Mouse (Mus musculus) embryo, embryonic 11 days (tissue): ENCODE data around the gene Apc2.

Experiments
- DNase-seq: peaks from one replicate; pipeline ENCODE4 v3.0.0-alpha.2; 2015

Apc2 gene

DNA sequence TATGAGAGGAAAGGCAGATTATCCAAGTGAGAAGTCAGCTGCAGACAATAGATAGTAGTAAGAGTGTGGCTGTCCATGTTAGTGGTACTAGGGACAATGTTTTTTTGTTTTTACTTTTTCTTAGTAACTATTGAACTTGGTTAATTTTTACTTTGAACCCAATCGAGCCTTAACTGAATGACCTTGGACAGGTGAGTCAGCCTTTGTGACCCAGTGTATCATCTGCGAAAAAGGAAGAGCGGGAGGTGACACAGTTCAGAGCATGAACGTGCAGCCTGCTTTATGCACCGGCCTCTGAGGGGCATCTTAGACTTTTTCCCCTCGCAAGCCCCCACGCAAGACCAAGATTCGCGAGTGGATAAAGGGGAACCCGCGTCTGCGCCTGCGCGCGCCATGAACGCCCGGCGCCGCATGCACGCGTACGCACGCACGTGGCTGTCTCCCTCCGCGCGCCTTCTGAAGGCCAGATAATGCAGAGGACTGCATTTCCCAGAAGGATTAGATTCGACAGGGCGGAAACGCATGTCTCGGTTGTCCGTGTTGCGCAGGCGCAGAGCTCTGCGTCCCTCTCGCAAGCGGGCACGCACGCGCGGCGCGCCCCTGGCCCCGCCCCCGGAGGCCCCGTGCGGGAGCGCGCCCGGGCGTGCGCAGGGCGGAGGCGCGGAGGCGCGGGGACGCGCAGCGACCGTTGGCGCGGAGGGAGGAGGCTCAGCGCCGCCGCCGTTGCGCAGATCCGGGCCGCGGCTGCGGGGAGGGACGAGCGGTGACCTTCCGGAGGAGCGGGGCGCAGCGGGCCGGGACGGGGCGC is 31.2 kb upstream of the Apc2 start:
- peak; percentile 100 for DNase-seq

DNA sequence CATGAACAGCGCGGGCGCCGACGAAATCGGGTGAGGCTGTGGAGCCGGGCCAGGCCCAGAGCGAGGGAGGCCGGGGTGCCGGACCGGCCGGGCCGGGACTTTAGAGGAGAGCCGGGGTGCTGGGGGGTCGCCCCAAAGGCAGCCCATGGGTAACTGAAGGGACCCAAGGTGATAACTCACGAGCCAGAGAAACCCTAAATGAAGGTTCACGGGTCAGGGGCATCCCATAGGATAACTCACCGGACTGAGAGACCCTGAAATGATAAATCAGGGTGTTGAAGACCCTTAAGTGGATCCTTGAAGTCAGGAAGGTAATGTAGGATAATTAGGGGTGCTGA is 30.7 kb upstream of the Apc2 start:
- no peak for DNase-seq

DNA sequence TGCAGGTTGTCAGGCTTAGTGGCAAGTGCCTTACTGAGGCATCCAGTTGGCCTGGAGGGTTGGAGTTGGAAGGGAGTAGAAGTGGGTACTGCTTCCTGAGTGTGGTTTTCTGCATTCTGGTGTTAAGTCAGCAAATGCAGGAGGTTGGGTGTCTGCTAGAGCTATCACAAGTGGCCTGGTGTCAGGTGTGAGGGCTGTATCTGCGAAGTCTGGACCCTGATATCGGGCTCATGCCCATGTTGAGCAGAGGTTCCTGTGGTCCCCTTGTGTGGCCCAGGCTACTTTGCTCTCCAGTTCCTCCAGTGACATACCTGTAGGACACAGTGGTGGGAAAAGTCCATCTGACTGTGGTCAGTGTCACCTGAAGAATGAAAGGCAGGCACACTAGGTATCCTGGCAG is 25.7 kb upstream of the Apc2 start:
- DNase-seq, result no peak

DNA sequence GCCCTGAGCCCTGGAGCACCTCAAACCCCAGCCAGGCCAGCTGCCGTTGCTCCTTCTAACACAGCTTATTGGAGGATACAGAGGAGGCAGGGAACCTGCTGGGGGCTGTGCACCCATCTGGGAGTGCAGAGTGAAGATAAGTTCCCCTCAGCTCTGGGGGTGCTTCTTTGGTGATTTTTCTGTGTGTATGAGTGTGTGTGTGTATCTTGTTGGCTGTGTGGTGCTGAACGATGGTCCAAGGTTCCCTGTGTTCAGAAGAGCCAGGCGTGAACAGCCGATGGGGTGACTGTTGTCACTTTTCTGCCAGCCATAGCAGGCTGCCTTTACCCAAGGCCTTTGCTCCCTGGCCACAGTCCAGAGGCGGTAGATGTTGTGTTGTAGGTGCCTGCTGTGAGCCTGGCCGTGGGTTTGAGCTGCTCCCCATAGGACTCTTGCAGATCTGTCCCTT is 25.0 kb upstream of the Apc2 start:
- no peak for DNase-seq

DNA sequence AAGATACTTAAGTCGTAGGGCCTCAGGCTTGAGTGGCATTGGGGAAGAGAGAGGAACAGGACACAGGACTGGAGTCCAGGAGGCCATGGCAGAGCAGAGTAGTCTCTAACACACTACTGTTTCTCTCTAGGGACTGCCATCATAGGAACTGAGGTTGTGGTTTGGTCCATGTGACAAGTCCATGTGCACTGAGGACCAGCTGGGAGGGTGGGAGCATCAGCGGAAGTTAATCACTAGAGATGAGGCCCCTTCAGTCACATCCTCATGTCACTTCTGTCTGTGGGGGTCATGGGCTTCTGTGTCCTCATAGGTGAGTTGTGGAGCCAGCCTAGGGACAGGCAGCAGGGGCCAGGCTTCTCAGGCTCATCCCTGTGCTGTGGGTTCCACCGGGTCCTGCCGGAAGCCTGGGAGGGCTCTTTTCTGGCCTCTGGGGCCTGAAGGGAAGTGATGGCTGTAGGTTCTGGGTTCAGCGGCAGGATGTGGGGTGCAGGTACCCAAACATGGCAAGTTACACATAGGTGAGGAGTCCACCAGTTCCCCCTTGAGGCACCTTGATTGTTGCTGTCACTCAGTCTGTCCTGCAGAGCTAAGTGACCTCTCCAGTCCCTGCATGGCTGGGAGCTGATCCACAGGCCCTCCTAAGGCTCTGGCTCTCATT is 24.5 kb upstream of the Apc2 start:
- DNase-seq, result no peak

DNA sequence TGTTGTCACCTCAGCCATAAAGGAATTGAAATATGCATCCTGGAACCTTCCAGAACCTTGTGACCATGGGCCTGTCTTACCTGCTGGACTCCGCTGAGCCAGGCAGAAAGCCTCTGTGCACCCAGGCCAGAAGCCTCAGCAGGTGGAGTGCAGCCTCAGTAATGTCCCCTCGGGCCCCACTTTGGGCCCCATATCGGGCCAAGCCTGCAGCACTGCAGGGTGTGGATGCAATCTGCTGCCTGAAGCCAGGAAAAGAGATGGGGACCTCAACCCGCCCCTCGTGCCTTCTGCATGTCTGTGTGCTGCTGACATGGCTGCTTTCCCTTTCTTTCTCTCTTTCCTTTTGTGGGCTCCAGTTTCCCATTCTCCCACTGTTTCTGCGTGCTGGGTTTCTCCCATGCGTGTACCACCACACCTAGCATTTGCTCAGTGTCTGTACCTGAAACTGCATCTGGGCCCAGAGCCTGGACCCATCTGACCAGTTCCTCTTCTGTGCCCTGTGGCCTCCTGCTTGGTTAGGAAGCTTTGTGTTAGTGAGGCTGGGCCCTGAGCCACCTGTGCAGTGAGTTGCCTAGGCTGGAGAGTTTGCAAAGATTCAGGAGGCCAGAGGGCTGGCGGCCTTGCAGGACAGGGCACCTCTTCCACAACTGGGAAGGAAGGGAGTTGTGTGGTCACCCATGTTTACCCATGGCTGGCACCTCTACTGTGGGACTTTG is 23.7 kb upstream of the Apc2 start:
- no peak for DNase-seq

DNA sequence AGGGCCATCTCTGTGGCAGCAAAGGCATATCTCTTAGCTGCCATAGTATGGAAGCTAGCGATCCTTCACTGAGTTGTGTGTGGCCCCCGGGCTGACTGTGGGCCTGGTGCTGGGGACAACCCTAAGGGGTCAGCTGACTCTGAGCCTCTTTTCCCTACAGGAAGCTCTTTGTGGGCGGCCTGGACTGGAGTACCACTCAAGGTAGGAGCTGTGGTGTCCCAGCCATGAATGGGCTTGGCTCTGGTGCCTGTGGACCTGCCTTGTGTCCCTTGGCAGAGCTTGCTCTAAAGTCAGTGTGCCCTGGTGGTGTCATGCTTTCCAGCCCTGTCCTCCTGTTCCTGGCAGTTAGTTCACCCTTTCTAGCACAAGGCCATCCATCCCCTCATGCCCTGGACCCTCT is 21.9 kb upstream of the Apc2 start:
- DNase-seq, result no peak

DNA sequence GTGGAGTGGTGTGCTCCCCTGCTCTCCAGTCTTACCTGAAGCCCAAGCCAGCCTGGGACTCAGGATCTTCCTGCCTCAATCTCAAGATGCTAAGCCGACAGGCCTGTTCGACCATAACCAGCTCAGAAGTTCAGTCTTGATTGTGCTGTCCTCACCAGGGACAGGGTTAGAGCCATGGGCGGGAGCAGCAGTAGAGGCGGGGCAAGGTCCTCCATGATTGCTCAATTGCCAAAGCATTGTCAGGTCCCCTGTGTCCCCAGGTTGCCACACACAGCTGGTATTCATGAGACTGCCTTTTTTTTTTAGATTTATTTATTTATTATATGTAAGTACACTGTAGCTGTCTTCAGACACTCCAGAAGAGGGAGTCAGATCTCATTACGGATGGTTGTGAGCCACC is 19.5 kb upstream of the Apc2 start:
- no peak for DNase-seq

DNA sequence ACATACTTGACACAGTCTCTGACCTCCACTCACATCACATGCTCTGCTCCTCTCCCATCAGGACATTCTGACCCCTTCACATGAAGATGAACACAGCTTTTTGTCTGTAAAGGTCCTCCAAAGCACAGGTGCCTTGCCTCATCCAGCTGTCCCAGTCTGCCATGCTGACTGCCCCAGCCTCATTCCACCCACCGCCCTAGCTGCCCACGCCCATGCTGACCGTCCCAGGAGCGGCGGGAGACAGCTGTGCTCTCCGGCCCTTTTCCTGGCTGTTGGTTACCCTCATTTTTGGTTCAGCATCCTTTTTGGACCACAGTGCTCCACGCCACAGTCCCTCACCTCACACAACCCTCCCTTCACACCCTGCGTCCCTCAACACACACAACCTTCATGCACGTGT is 17.4 kb upstream of the Apc2 start:
- DNase-seq, result no peak

DNA sequence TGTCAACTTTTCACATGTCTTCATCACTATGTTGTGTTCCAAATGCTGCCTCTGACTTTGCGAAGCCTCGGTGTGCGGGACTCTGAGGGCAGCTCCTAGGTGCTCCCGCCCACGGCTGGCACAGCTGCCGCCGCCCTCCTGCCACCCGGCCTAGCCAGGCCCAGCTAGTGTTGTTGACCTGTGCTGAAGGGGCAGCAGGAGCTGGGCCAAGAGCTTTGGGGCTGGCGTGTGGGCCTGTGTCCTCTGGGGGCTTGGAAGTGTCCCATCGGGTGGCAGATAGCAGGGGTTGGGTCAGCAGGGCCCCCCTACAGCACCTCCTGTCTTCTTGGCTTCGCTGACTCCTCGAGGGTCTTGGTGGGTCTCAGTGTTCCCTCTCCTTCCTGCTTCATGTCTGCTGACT is 16.5 kb upstream of the Apc2 start:
- DNase-seq, result no peak

DNA sequence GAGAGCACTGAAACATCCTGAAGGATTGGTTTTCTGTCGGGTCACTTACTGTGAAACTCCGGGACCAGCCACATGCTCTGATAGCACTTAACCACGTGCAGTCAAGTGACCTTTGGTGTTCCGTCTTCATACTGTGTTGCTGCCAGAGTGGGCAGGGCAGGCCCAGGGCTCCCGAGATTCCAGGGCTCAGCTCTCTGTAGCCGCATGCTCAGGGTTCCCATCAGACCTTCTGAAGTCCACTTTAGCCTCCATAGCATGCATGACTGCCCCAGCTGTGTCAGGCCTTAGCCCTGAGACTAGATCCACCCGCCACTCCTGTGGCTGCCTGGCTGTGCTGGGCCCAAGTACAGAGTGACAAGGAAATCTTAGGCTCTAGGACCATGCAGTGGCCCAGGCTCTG is 14.5 kb upstream of the Apc2 start:
- no peak for DNase-seq

DNA sequence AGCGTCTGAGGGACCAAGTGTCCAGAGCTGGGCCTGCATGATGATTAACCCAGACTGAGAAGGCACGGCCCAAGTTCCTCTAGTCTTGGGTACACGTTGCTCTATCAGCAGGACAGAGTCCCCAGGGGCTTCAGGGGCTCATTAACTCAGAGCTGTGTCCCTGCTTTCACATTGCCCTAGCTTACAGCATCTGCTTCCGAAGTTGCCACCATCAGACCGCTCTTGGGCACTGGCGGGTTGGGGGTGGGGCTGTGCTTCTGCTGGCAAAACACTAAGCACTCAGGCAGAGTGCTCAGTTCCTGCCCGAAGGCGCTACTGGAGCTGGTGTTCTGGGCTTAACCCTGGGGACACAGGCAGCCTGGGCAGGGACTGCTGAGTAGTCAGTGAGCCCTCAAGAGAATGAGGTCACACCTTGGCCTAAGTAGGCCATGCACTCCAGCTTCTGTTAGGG is 13.8 kb upstream of the Apc2 start:
- no peak for DNase-seq

DNA sequence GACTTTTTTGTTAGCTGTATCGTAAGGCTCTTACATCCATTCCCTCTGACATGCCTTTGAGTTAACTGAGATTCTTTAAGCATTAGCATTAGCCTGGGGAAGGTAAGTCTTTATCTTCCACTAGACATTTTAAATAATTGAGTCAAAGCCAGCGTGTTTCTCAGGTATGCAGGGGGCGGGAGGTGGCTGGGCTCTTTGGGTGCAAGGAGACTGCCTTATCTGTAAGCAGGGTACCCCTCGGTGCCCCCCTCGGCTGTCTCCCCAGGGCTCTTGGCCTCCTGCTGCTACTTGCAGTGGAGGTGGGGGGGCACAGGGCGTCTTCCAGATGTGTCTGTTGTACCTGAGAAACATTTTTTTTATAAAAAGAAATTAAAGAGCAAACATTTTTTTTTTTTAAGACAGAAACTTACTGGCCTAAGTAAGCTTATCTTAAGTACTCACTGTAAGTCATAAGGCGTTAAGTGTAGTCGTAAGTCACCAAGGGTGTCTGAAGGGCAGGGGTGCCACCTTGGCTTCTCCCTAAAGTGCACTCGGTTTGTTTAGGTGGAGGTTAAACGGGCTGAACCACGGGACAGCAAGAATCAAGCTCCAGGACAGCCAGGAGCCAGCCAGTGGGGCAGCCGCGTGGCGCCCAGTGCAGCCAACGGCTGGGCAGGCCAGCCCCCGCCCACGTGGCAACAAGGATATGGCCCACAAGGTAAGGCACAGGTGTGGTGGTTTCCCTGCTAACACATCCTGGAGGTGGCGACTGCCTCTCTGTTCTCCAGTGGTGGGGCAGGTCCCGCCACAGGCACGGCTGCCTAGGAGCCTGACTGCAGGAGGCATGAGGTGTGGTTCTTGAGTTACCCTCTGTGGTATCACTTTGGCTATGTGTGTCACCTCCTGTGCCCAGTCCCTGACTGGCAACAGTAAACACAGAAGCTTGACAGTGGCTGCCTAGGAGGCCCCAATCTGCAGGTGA is 13.0 kb upstream of the Apc2 start:
- DNase-seq, result no peak

DNA sequence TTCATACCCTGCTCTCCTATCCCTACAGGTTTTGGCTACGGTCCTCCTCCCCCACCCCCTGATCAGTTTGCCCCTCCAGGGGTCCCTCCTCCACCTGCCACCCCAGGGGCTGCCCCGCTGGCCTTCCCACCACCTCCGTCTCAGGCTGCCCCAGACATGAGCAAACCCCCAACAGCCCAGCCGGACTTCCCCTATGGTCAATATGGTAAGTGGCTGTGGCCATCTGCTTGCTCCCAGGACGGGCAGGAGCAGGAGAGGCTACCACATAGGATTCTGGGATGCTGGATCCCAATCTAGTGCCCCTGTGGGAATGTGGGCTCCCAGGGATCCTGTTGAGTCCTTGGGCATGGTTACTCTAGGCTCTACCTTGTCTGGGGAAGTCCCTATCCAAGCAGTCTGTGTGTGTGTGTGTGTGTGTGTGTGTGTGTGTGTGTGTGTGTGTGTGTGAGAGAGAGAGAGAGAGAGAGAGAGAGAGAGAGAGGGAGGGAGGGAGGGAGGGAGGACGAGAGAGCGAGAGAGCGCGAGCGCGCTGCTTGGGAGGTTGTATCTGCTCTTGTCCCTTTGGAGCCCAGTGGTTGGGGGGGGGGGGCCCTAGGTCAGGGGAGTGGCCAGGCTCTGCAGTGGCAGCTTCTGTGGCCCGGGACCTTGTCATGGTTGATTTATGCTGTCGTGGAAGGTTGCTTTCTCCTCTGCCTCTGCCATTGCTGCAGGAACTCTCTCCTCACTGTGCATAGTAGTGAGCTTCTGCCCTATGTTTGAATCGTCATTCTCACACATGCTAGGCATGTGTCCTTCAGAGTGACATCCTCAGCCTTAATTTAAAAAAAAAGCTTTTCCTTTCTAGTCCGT is 10.3 kb upstream of the Apc2 start:
- DNase-seq, result no peak

DNA sequence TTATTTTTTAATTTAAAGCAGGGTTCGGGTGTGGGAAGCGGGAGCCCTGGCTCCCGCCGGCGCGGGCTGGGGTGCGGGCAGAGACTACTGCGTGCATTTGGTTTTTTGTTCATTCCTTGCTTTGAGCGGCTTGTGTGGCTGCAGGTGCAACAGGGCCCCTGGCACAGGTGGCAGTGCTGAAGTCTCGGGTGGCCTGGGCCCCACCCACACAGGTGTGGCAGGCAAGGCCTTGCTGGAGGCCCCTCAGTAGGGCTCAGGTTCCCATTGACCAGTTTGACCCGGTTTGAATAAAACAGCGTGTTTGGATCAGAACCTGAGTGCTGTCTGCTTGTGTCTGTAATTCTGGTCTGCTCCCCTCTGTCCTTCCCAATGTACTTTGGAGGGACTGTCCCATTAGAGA is 7.7 kb upstream of the Apc2 start:
- no peak for DNase-seq

DNA sequence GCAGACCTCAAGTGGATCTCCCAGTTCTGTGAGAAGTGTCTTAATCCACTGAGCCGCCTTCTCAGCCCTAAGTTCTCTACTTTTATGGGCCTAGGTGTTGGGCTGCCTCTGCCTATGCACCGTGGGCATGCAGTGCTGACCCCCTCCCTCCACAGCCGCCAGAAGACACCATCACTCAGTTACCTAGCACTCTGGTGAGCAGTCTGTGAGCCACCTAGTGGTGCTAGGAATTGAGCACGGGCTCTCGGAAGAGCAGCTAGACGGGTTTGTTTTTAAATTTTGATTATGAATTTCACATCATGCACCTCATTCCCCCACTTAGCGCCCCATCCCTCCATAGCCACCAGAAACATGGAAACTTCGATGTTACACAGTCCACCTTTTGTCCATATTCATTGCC is 7.1 kb upstream of the Apc2 start:
- DNase-seq, result no peak

DNA sequence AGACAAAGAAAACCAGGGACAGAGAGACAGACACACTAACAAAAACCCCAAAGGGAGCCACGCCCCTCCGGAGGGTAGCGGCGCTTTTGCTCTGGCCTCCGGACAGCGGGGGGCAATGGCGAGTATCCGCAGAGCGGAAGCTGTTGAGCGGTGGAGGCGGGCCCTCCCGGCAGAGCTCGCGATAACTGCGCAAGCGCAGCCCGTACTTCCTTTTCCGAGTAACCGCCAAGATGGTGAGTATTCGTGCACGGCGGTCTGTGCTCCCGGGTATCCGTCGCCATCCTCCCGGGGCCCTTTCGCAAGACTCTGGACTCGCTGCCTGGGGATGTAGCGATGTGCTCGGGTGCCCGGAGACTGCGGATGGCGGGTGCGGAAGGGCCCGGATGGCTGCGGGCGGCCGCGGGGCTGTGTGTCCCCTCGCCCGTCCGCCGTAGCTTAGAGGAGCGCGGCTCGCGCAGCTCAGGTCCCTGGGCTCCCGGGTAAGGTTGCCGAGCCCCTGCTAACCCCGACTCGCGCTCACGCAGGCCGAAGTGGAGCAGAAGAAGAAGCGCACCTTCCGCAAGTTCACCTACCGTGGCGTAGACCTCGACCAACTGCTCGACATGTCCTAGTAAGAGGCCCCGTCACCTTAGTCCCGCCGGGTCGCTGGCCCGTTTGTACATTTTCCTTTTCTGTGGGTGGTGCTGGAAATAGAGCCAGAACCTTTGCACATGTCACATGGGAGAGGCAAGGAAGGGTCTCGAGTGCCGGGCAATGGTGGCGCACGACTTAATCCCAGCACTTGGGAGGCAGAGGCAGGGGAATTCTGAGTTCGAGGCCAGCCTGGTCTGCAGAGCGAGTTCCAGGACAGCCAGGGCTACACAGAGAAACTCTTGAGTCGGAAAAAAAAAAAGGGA is 3.3 kb upstream of the Apc2 start, which contains the start of gene Rps15:
Gene Rps15, plus strand, starts transcription at position 203 of the 896 bp plus-strand sequence.
- DNase-seq, result peak; percentile 99

DNA sequence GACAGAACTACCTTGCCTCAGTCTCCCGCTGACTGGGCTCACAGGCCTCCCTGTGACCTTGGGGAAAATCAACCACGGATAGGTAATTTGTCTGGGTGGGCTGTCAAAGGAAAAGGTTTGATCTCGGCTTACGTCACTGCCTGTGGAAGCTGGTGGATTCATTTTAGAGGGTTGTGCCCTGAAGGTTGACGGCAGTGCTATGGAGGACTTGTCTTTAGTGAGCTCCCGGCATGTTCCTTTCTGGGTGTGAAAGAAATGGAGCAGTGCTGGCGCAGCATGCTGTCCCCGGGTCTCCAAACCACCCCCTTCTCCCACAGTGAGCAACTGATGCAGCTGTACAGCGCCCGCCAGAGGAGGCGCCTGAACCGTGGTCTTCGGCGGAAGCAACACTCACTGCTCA is 2.5 kb upstream of the Apc2 start:
- no peak for DNase-seq

DNA sequence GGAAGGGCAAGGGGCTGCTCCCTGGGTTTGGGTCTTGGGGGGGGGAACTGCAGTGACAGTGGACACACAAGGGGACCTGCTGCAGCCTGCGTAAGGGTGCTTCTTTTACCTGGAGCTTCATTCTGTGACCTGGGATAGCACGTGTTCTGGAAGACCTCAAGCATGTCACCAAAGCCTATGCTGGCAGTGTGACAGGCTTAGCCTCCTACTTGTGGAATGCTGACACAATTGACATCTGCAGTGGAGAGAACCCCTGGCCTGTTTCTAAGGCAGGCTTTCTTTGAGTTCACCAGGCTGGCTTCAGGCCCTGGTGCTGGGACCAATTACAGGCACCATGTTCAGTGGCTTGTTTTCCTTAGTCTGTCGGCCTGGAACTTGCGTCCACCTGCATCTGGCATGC is 1.5 kb upstream of the Apc2 start:
- DNase-seq, result no peak

DNA sequence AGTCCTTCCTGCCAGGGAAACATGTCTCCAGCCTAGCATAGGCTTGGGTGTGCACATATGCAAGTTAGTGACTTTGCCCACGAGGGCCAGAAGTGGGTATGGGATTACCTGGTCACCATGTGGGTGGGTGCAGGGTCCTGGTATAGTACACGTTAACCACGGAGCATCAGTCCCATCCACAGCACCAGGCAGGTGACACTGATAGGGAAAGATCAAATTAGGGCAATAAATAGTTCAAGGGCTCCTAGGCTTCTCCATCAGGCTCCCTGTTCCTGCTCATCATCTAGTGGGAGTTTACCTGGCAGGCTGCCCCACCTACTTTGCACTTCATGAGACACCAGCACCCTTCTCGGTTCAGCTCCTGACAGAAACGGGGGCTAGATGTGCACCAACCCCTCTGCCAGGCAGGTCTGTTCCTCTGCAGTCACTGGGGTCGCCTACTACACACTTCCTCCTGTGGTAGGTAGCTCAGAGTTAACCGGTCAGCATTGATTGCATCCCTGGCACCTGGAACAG is 931 bp upstream of the Apc2 start:
- no peak for DNase-seq

DNA sequence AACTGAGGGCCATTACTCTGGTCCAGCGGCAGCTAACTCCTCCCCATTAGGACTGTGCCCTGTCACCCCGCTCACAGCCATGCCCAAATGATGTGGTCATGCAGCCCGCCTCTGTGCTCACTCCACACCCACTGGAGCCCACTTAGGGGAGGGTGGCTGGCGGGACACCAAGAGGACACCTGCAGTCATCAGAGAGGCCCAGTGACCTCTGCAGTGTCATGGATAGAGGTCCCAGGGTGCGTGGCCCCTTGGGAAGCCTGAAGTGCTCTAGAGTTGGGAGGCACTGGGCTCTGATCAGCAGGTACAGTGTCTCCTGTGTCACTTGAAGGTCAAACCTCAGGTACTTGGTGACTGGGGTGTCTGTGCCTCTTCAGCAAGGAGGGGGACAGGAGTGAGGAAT is 1.0 kb downstream of the Apc2 start:
- no peak for DNase-seq
